Mouse (Mus musculus): ENCODE measurements at regions not wholly inside any gene's neighbourhood (a gene's known extent, or its start where the extent isn't known, plus 50 kb on each side); places are given as distances from the start of the nearest gene placed in this dataset.

- 91% methylated on average over 3 of the region's 3 CpGs for WGBS
- H3K9me3 ChIP-seq (ENCODE audit: low read length) = no peaks in the 10 kb centered on the region
- ATAC-seq (ENCODE audit: low FRiP score) (no peak), DNase-seq (ENCODE audit: low spot score) (no peak)
- no peak overlapping the region for H3K4me2 ChIP-seq (ENCODE audit: low read depth, low read length, poor library complexity, severe bottlenecking)
- H3K27ac ChIP-seq (ENCODE audit: low read depth, low read length) = no peak overlapping the region
- no peak overlapping the region for H3K9ac ChIP-seq (replicated peaks; ENCODE audit: low read length, poor library complexity, severe bottlenecking)
- TF ChIP-seq CTCF (IDR thresholded peaks at IDR 0.05) = no peak
- no peaks in the 10 kb centered on the region for H3K36me3 ChIP-seq (ENCODE audit: insufficient read depth, low read length)
- H3K4me1 ChIP-seq (ENCODE audit: insufficient read depth, low read length) = no peaks in the 10 kb centered on the region
- no peak overlapping the region for H3K4me3 ChIP-seq (ENCODE audit: low read depth, low read length)
- H3K27me3 ChIP-seq (ENCODE audit: insufficient read depth, low read length) = no peaks in the 10 kb centered on the region
These were observed 211.6 kb upstream of the Gmds start for GRCm38 (mm10) chr13:32550113-32550512.

GRCm38 (mm10) chr13:32547126-32547525 is 208.6 kb upstream of the Gmds start:
- Histone ChIP-seq H3K27ac (ENCODE audit: low read depth, low read length) (no peak overlapping the region), H3K27me3 (ENCODE audit: insufficient read depth, low read length) (no peaks in the 10 kb centered on the region), H3K4me1 (ENCODE audit: insufficient read depth, low read length) (no peaks in the 10 kb centered on the region), H3K4me2 (ENCODE audit: low read depth, low read length, poor library complexity, severe bottlenecking) (no peak overlapping the region), H3K9ac (replicated peaks; ENCODE audit: low read length, poor library complexity, severe bottlenecking) (no peak overlapping the region), H3K9me3 (ENCODE audit: low read length) (no peaks in the 10 kb centered on the region), H3K4me3 (ENCODE audit: low read depth, low read length) (no peak overlapping the region), H3K36me3 (ENCODE audit: insufficient read depth, low read length) (no peaks in the 10 kb centered on the region)
- DNase-seq (ENCODE audit: low spot score) (no peak), ATAC-seq (ENCODE audit: low FRiP score) (no peak)
- WGBS = 85% methylated on average over 7 of the region's 7 CpGs
- TF ChIP-seq CTCF (IDR thresholded peaks at IDR 0.05) = no peak

- TF ChIP-seq CTCF (IDR thresholded peaks at IDR 0.05) = no peak
- no peaks in the 10 kb centered on the region for H3K36me3 ChIP-seq (ENCODE audit: insufficient read depth, low read length)
- no peaks in the 10 kb centered on the region for H3K9me3 ChIP-seq (ENCODE audit: low read length)
- DNase-seq (ENCODE audit: low spot score) (peak; percentile 10), ATAC-seq (ENCODE audit: low FRiP score) (0 out of 2 replicates have a peak, but pooled peaks have one; percentile 44)
- H3K4me2 ChIP-seq (ENCODE audit: low read depth, low read length, poor library complexity, severe bottlenecking) = no peak overlapping the region
- 81% methylated on average over 7 of the region's 7 CpGs for WGBS
- no peak overlapping the region for H3K27ac ChIP-seq (ENCODE audit: low read depth, low read length)
- H3K4me3 ChIP-seq (ENCODE audit: low read depth, low read length) = no peak overlapping the region
- H3K4me1 ChIP-seq (ENCODE audit: insufficient read depth, low read length) = no peaks in the 10 kb centered on the region
- no peaks in the 10 kb centered on the region for H3K27me3 ChIP-seq (ENCODE audit: insufficient read depth, low read length)
- H3K9ac ChIP-seq (replicated peaks; ENCODE audit: low read length, poor library complexity, severe bottlenecking) = no peak overlapping the region
These were observed 206.6 kb upstream of the Gmds start for GRCm38 (mm10) chr13:32544986-32545740.

GRCm38 (mm10) chr13:32541611-32542010 is 203.1 kb upstream of the Gmds start:
- Histone ChIP-seq H3K9me3 (ENCODE audit: low read length) (no peaks in the 10 kb centered on the region), H3K36me3 (ENCODE audit: insufficient read depth, low read length) (no peaks in the 10 kb centered on the region), H3K4me2 (ENCODE audit: low read depth, low read length, poor library complexity, severe bottlenecking) (no peak overlapping the region), H3K27me3 (ENCODE audit: insufficient read depth, low read length) (no peaks in the 10 kb centered on the region), H3K9ac (replicated peaks; ENCODE audit: low read length, poor library complexity, severe bottlenecking) (no peak overlapping the region), H3K4me1 (ENCODE audit: insufficient read depth, low read length) (no peaks in the 10 kb centered on the region), H3K27ac (ENCODE audit: low read depth, low read length) (no peak overlapping the region), H3K4me3 (ENCODE audit: low read depth, low read length) (no peak overlapping the region)
- DNase-seq (ENCODE audit: low spot score) (no peak), ATAC-seq (ENCODE audit: low FRiP score) (no peak)
- 87% methylated on average over 1 of the region's 1 CpGs for WGBS
- TF ChIP-seq CTCF (IDR thresholded peaks at IDR 0.05) = no peak

DNA sequence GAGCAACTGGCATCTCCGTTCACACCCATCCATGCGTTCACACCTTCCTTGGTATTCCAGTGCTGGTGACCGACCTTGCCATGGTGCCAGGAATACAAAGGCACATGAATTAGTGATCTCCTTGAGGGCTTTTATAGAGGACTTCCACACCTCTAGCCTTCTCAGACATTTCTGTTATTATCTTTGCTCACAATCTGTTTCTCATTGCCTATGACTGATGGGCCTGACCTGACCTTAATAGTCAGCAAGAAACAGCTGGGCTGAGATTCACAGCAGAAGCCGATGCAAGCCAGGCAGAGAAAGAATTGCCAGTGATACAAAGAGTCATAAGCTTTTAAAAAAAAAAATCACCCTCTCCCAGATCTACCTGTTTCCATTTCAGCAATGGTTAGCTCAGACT is 197.7 kb upstream of the Gmds start:
- Histone ChIP-seq H3K9ac (replicated peaks; ENCODE audit: low read length, poor library complexity, severe bottlenecking) (no peak overlapping the region), H3K4me1 (ENCODE audit: insufficient read depth, low read length) (no peaks in the 10 kb centered on the region), H3K4me3 (ENCODE audit: low read depth, low read length) (no peak overlapping the region), H3K27ac (ENCODE audit: low read depth, low read length) (no peak overlapping the region), H3K4me2 (ENCODE audit: low read depth, low read length, poor library complexity, severe bottlenecking) (no peak overlapping the region), H3K9me3 (ENCODE audit: low read length) (no peaks in the 10 kb centered on the region), H3K36me3 (ENCODE audit: insufficient read depth, low read length) (no peaks in the 10 kb centered on the region), H3K27me3 (ENCODE audit: insufficient read depth, low read length) (no peaks in the 10 kb centered on the region)
- DNase-seq (ENCODE audit: low spot score) = no peak
- no peak for TF ChIP-seq CTCF (IDR thresholded peaks at IDR 0.05)
- WGBS = 88% methylated on average over 4 of the region's 4 CpGs
- no peak for ATAC-seq (ENCODE audit: low FRiP score)

DNA sequence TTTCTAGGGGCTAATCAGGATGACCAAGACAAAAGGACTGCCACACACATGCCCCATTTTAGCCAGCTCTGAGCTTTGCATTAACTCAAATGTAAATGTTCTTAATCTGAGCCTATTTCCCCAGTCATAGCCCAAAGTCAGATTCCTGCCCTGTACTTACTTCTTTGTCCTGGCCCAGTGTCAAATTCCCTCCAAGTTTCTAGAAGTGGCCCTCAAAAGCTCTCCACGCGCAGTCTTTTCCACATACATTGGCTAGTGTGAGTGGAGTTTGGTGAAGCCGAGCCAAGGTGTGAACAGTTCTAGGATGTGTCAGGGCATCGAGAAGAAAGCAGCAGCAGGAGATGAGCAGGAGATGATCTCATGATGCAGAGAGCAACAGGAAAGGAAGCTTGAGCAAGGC is 197.1 kb upstream of the Gmds start:
- DNase-seq (ENCODE audit: low spot score) (no peak), ATAC-seq (ENCODE audit: low FRiP score) (no peak)
- Histone ChIP-seq H3K27ac (ENCODE audit: low read depth, low read length) (no peak overlapping the region), H3K36me3 (ENCODE audit: insufficient read depth, low read length) (no peaks in the 10 kb centered on the region), H3K9ac (replicated peaks; ENCODE audit: low read length, poor library complexity, severe bottlenecking) (no peak overlapping the region), H3K27me3 (ENCODE audit: insufficient read depth, low read length) (no peaks in the 10 kb centered on the region), H3K9me3 (ENCODE audit: low read length) (no peaks in the 10 kb centered on the region), H3K4me3 (ENCODE audit: low read depth, low read length) (no peak overlapping the region), H3K4me1 (ENCODE audit: insufficient read depth, low read length) (no peaks in the 10 kb centered on the region), H3K4me2 (ENCODE audit: low read depth, low read length, poor library complexity, severe bottlenecking) (no peak overlapping the region)
- TF ChIP-seq CTCF (IDR thresholded peaks at IDR 0.05) = no peak
- WGBS = 95% methylated on average over 4 of the region's 4 CpGs
